Mouse (Mus musculus) kidney, postnatal 10 days (tissue): Measurements from ENCODE around the gene Arhgap19.

Source experiments
- DNase-seq: peaks from one replicate; pipeline ENCODE4 v3.0.0; 2021; ENCODE audit warnings: mixed read lengths

Arhgap19 gene

GRCm38 (mm10) chr19:41831101-41831570, 29.3 kb upstream of the Arhgap19 start:
- DNase-seq = peak; percentile 49

- DNase-seq = peak; percentile 86
Measured at GRCm38 (mm10) chr19:41830106-41831031, 28.5 kb upstream of the Arhgap19 start.

GRCm38 (mm10) chr19:41829381-41830105, 27.7 kb upstream of the Arhgap19 start, which contains the start of gene Frat1:
Gene Frat1 (plus strand): TSS chr19:41829970.
- peak; percentile 90 for DNase-seq

GRCm38 (mm10) chr19:41828941-41829340, 27.1 kb upstream of the Arhgap19 start:
- no peak for DNase-seq

- DNase-seq = no peak
Measured at GRCm38 (mm10) chr19:41826529-41826928, 24.7 kb upstream of the Arhgap19 start.

GRCm38 (mm10) chr19:41824950-41825349, 23.1 kb upstream of the Arhgap19 start:
- DNase-seq = no peak

GRCm38 (mm10) chr19:41822589-41822988, 20.7 kb upstream of the Arhgap19 start:
- DNase-seq = no peak

- DNase-seq = no peak
Measured at GRCm38 (mm10) chr19:41821436-41821835, 19.6 kb upstream of the Arhgap19 start.

- DNase-seq = no peak
Measured at GRCm38 (mm10) chr19:41818749-41819148, 16.9 kb upstream of the Arhgap19 start.

- DNase-seq = no peak
Measured at GRCm38 (mm10) chr19:41817325-41817724, 15.5 kb upstream of the Arhgap19 start.

- no peak for DNase-seq
Measured at GRCm38 (mm10) chr19:41816915-41817314, 15.1 kb upstream of the Arhgap19 start.

GRCm38 (mm10) chr19:41816410-41816809, 14.6 kb upstream of the Arhgap19 start:
- no peak for DNase-seq

- DNase-seq = no peak
Measured at GRCm38 (mm10) chr19:41813374-41813773, 11.5 kb upstream of the Arhgap19 start.

- no peak for DNase-seq
Measured at GRCm38 (mm10) chr19:41812525-41812924, 10.7 kb upstream of the Arhgap19 start.

- no peak for DNase-seq
Measured at GRCm38 (mm10) chr19:41810074-41810473, 8.2 kb upstream of the Arhgap19 start.

GRCm38 (mm10) chr19:41808104-41808634, 6.3 kb upstream of the Arhgap19 start:
- no peak for DNase-seq

GRCm38 (mm10) chr19:41807497-41807896, 5.7 kb upstream of the Arhgap19 start:
- DNase-seq = no peak

- DNase-seq = no peak
Measured at GRCm38 (mm10) chr19:41805831-41806230, 4.0 kb upstream of the Arhgap19 start.

GRCm38 (mm10) chr19:41803322-41803721, 1.5 kb upstream of the Arhgap19 start:
- DNase-seq = peak; percentile 28

GRCm38 (mm10) chr19:41800986-41801741, 683 bp downstream of the Arhgap19 start:
- no peak for DNase-seq

- no peak for DNase-seq
Measured at GRCm38 (mm10) chr19:41800451-41800850, 1.4 kb downstream of the Arhgap19 start.

- DNase-seq = no peak
Measured at GRCm38 (mm10) chr19:41797536-41797935, 4.3 kb downstream of the Arhgap19 start.
